Mouse (Mus musculus) midbrain, embryonic 16.5 days (tissue): ENCODE results near the gene Vps37b. TPM values are rescaled to one million over a fixed set of nuclear protein-coding genes. Genes with fewer than 3 reads are reported as not detected.

Experiments used
- ATAC-seq: fragments of 200-750 bp; cut with Nextera tagmentation; 2 replicates; pipeline ENCODE4 v1.8.0; 2017; ENCODE audit warnings: moderate TSS enrichment
- H3K27ac ChIP-seq: fragments of 300-500 bp; sonication (generic); 2 replicates; pipeline ENCODE4 v1.5.1; 2014; ENCODE audit warnings: mild to moderate bottlenecking, low read length, mixed read lengths
- H3K27me3 ChIP-seq: fragments of 300-500 bp; sonication (generic); 2 replicates; pipeline ENCODE4 v1.6.1; 2014; ENCODE audit warnings: low read depth, low read length, mixed read lengths; ENCODE audit not compliant: control insufficient read depth, insufficient read depth
- H3K36me3 ChIP-seq: fragments of 300-500 bp; sonication (generic); 2 replicates; pipeline ENCODE4 v1.6.1; 2014; ENCODE audit warnings: mild to moderate bottlenecking, low read length, moderate library complexity, mixed read lengths; ENCODE audit not compliant: control insufficient read depth, insufficient read depth
- H3K4me1 ChIP-seq: fragments of 300-500 bp; sonication (generic); 2 replicates; pipeline ENCODE4 v1.6.1; 2014; ENCODE audit warnings: mild to moderate bottlenecking, low read length, mixed read lengths; ENCODE audit not compliant: control insufficient read depth, insufficient read depth
- H3K4me2 ChIP-seq: fragments of 300-500 bp; sonication (generic); 2 replicates; pipeline ENCODE4 v1.6.1; 2014; ENCODE audit warnings: mild to moderate bottlenecking, low read length, mixed read lengths
- H3K4me3 ChIP-seq: fragments of 300-500 bp; sonication (generic); 2 replicates; pipeline ENCODE4 v1.5.1; 2014; ENCODE audit warnings: low read depth, mild to moderate bottlenecking, low read length, moderate library complexity, mixed read lengths
- H3K9ac ChIP-seq: fragments of 300-500 bp; sonication (generic); 2 replicates; pipeline ENCODE4 v1.6.1; 2014; ENCODE audit warnings: low read depth, low read length, mixed read lengths
- H3K9me3 ChIP-seq: fragments of 300-500 bp; sonication (generic); replicated peaks from 2 replicates; pipeline ENCODE4 v1.6.1; 2014; ENCODE audit warnings: mild to moderate bottlenecking, low read length, mixed read lengths; ENCODE audit not compliant: control insufficient read depth, poor library complexity, severe bottlenecking
- WGBS: fragments of 180-500 bp; shearing (Covaris S2); extraction: QIAGEN DNeasy Blood & Tissue Kit; methylation state at CpG from one replicate; pipeline ENCODE4 v1.1.7; 2014; 5-methylcytosine and 5-hydroxymethylcytosine counted together
- polyA plus RNA-seq: library from polyadenylated mRNA; unstranded; fragments of >200 nt; fragmentation: Nextera tagmentation; extraction: Ambion mirVana; gene quantifications from 2 replicates; pipeline ENCODE4 v1.2.1, GENCODE M21; 2015

Gene Vps37b
- polyA plus RNA-seq, 1 experiment from 2014 or later, result 59.5 TPM

DNA sequence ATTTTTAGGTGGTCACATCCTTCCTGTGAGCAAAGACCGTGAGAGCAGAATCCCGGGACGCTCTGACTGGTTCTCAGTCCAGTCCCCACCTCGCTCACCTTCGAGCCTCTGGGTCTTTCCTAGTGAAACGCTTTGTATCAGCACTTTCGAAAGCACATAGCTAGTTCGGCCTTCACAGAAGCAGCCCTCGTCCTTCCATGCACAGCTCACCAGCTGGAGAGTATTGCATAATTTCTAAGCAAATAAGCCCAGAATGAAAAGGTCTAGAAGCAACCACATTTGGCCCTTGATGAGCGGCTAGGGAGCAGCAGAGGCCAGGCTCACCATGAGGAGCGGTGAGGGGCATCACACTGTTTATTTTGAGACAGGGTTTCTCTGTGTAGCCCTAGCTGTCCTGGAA is 10.9 kb downstream of the Vps37b start:
- Histone ChIP-seq H3K36me3 (no peaks in the 10 kb centered on the region), H3K4me1 (peaks cover 32% of the 10 kb centered on the region), H3K4me3 (no peak overlapping the region), H3K9me3 (no peaks in the 10 kb centered on the region), H3K27me3 (no peaks in the 10 kb centered on the region), H3K27ac (no peak overlapping the region), H3K9ac (no peak overlapping the region), H3K4me2 (no peak overlapping the region)
- no peak for ATAC-seq
- 92% methylated on average over 11 of the region's 11 CpGs for WGBS

DNA sequence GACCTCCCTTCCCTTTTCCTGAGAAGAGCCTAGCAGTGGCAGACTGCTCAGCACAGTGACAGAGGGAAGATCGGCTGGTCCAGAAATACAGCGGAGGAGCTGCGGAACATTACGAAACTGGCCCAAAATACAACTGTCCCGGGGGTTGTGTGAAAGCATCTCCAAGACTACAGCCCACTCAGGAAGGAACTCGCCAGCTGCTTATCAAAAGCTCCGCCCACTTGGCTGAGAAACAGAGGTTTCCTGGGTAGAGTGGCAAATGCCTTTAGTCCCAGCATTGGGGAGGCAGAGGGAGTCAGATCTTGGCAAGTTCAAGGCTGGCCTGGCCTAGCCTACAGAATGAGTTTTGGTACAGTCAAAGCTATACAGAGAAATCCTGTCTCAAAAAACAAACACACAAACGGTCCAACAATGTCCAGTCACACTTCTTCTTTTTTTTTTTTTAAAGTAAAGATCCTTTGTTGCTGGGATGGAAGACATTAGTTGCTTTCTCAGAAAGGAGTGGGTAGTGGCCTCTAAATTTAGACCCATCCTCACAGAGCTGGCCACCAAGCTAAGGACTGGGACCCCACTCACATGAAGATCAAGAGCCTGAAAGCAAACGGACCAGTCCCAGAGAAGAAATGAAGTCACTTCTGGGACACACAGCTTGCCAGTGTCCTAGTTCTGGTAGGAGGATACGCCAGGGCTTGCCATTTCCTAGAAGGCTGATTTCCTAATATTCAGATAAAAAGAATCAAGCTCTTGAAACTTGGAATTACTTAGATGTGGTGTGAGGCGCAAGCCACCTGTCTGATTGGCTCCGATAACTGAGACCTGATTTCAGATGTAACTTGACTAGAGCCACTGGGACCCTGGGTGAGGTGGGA is 12.5 kb downstream of the Vps37b start:
- Histone ChIP-seq H3K4me3 (no peak overlapping the region), H3K9me3 (no peaks in the 10 kb centered on the region), H3K4me1 (peaks cover 20% of the 10 kb centered on the region), H3K27ac (0 out of 2 replicates have a peak overlapping the region, but pooled peaks have one; percentile 36), H3K27me3 (no peaks in the 10 kb centered on the region), H3K4me2 (no peak overlapping the region), H3K36me3 (no peaks in the 10 kb centered on the region), H3K9ac (no peak overlapping the region)
- WGBS, result 65% methylated on average over 12 of the region's 12 CpGs
- peak; percentile 44; the same call in 1 of the 2 replicates for ATAC-seq

DNA sequence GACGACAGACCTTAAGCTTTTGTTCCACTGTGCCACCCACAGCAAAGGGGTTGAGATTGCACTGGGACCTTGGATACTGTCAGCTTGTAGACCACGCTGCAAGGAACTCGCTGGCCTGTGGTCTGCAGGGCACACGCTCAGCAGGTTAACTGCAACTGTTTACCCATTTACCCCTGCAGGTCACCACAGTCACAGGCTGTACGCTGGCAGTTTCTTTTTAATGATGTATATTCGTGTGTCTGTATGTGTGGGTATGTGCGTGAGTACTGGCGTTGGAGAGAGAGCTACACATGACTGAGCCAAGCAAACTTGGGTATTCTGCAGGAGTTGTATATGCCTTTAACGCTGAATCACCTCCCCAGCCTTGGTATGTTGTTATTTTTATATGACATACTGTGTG is 13.4 kb downstream of the Vps37b start:
- Histone ChIP-seq H3K36me3 (no peaks in the 10 kb centered on the region), H3K4me3 (no peak overlapping the region), H3K4me1 (peaks cover 22% of the 10 kb centered on the region), H3K27ac (no peak overlapping the region; the same call in 1 of the 2 replicates), H3K27me3 (no peaks in the 10 kb centered on the region), H3K4me2 (no peak overlapping the region), H3K9ac (no peak overlapping the region), H3K9me3 (no peaks in the 10 kb centered on the region)
- no peak for ATAC-seq
- 86% methylated on average over 9 of the region's 9 CpGs for WGBS

DNA sequence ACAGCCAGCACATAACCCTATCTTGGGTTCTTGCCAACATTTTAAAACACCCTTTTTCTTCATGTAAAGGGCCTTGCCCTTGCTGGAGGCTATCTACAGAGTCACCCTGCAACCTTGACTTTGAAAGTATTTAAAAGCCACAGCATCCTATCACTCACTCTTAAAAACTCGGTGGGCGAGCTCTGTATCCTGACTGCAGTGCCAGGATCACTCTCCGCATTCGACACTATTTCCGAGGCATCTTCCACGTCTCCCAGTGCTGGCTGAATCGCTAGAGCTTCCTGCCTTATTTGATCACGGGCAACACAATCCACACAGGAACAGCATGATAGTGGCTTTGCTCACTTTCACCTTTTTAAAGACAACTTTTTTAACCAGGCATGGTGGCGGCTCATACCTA is 14.1 kb downstream of the Vps37b start:
- peaks cover 24% of the 10 kb centered on the region for H3K4me1 ChIP-seq
- no peaks in the 10 kb centered on the region for H3K9me3 ChIP-seq
- no peak overlapping the region for H3K9ac ChIP-seq
- no peak overlapping the region for H3K27ac ChIP-seq
- no peak for ATAC-seq
- H3K36me3 ChIP-seq, result no peaks in the 10 kb centered on the region
- 77% methylated on average over 9 of the region's 9 CpGs for WGBS
- no peak overlapping the region for H3K4me3 ChIP-seq
- no peaks in the 10 kb centered on the region for H3K27me3 ChIP-seq
- H3K4me2 ChIP-seq, result no peak overlapping the region

DNA sequence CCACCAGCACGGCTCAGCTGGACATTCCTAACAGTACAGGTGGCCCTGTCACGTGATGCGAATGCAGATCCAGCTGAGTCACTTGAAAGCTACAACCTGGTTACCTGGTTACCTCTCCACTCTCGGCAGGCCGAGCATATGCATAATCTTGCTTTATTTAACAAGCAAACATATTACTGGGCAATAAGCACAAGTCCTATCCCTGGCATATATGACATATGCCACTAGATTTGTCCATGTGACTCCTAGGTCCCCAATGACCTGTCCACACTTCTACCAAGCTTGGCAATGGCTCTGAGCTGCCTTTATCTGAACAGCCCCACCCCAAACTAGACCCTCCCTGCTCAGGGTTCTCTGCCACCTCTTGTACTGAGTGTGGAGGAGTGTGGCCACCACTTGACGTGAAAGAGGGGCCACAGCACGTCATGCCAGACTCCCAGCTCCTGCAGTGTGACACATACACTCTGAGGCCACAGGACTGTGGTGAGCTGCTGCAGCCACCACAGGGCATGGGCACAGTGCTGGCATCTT is 15.7 kb downstream of the Vps37b start:
- ATAC-seq, result no peak
- Histone ChIP-seq H3K9me3 (no peaks in the 10 kb centered on the region), H3K36me3 (no peaks in the 10 kb centered on the region), H3K9ac (no peak overlapping the region), H3K27me3 (no peaks in the 10 kb centered on the region), H3K4me3 (no peak overlapping the region), H3K4me2 (no peak overlapping the region), H3K4me1 (peaks cover 39% of the 10 kb centered on the region), H3K27ac (no peak overlapping the region)
- 81% methylated on average over 7 of the region's 7 CpGs for WGBS

DNA sequence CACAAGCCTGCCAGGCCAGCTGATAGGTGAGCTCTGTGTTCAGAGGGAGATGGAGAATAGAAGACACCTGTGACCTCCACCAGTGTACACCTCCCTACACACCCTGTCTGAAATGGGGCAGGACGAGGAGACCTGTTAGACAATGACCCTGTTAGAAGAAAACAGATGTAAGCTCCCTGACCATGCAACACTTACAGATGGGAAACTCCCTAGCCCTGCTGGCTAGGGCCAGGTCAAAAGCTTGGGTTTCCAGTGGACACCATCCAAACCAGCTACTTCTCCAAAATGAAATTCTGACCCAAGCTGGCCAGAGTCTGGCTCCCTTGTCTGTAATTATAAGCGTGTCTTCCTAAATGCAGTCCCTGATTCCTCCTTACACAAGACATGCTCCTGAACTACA is 16.3 kb downstream of the Vps37b start:
- ATAC-seq, result no peak
- H3K9ac ChIP-seq, result no peak overlapping the region
- peaks cover 46% of the 10 kb centered on the region for H3K4me1 ChIP-seq
- no peaks in the 10 kb centered on the region for H3K36me3 ChIP-seq
- no peaks in the 10 kb centered on the region for H3K9me3 ChIP-seq
- peak overlapping the region; percentile 6; the same call in 1 of the 2 replicates for H3K27ac ChIP-seq
- H3K4me2 ChIP-seq, result no peak overlapping the region
- 72% methylated on average over 2 of the region's 2 CpGs for WGBS
- no peaks in the 10 kb centered on the region for H3K27me3 ChIP-seq
- H3K4me3 ChIP-seq, result no peak overlapping the region

DNA sequence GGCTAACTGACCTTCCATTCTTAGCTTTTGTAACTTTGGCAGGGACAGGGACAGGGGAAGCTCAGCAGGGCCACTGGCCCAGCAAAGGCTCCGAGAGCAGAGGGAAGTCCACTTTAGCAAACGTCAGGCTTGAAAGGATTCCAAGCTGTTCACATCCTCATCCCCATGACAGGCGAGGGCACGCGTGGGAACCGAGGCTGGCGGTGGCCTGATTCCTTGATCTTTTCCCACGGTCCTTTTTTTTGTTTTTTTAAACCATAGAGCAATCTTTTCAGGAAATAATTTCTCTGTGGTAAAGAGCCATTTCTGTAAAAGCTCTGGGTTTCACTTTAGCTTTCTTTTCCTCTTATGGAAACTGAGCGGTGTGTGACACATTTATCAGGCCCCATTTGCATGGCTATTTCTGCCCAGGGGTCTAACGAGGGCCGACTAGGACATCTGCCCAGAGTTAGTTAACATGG is 17.2 kb downstream of the Vps37b start:
- H3K9ac ChIP-seq, result no peak overlapping the region
- H3K4me1 ChIP-seq, result peaks cover 47% of the 10 kb centered on the region
- H3K4me3 ChIP-seq, result no peak overlapping the region
- no peak for ATAC-seq
- H3K27ac ChIP-seq, result peak overlapping the region; percentile 54
- H3K27me3 ChIP-seq, result no peaks in the 10 kb centered on the region
- no peaks in the 10 kb centered on the region for H3K9me3 ChIP-seq
- no peak overlapping the region for H3K4me2 ChIP-seq
- 14% methylated on average over 11 of the region's 11 CpGs for WGBS
- no peaks in the 10 kb centered on the region; the same call in 1 of the 2 replicates for H3K36me3 ChIP-seq

DNA sequence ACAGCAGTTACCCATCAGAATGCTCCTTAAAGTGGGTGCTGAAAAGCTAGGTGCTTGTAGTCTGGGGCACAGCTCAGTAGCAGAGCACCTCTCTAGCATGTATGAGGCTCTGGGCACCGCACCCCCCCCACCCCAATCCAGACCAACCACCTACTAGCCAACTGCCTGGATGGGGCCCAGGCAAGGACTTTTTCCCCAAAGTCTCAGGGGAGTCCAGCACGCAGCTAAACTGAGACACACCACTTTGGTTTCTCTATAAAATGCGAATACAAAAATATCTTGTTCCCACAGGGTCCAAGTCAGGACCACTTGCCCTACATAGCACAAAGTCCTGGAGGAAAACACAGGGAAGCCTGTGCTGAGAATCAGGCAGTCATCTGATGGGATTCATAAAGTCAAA is 17.9 kb downstream of the Vps37b start:
- Histone ChIP-seq H3K27ac (peak overlapping the region; percentile 54), H3K27me3 (no peaks in the 10 kb centered on the region), H3K9me3 (no peaks in the 10 kb centered on the region), H3K4me1 (peaks cover 47% of the 10 kb centered on the region), H3K4me3 (no peak overlapping the region), H3K9ac (no peak overlapping the region), H3K4me2 (no peak overlapping the region), H3K36me3 (peaks cover under 1% of the 10 kb centered on the region; the same call in 1 of the 2 replicates)
- ATAC-seq, result no peak
- 79% methylated on average over 3 of the region's 3 CpGs for WGBS

DNA sequence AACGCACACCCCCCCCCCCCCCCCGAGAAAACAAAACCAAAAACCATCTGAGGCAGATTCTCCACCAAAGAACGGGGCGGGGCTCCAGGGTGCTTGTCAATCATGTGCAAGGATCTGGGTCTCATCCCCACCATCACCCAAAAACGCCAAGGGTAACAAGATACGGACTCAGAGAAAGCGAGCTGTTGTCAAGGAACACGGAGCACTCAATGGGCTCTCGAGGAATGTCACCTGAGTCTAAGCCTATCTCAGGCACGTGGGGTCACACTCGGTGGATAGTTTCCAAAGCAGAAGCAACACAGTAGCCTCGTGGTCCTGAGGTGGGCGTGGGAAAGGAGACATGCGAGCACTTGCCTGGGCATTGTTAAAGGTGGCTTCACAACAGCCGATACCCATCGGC is 18.3 kb downstream of the Vps37b start:
- no peak for ATAC-seq
- no peak overlapping the region; the same call in 1 of the 2 replicates for H3K27ac ChIP-seq
- no peak overlapping the region for H3K9ac ChIP-seq
- peaks cover 47% of the 10 kb centered on the region for H3K4me1 ChIP-seq
- H3K4me3 ChIP-seq, result no peak overlapping the region
- H3K9me3 ChIP-seq, result no peaks in the 10 kb centered on the region
- WGBS, result 81% methylated on average over 16 of the region's 16 CpGs
- no peaks in the 10 kb centered on the region for H3K27me3 ChIP-seq
- H3K4me2 ChIP-seq, result no peak overlapping the region
- peaks cover 4% of the 10 kb centered on the region; the same call in 1 of the 2 replicates for H3K36me3 ChIP-seq
